ENCODE assay signal across 17 mouse cellular contexts in the genomic region with DNA sequence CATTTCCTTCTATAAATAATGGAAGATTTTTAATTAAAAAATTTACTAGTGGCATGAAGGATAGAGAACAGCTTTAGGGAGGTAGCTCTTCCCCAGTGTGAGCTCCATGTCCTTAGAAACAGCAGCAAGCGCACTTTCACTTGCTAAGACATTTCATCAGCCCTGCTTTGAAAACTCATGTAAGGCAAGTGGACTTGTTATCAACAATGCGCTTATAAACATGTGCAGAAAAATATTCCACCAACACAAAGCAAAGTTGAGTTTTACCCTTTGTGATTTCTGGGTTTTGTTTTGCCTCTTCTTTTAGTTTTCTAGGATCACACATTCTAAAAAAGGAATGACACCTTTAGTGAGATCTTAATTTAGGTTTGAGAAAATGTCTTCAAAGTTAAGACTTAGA.
"Had no signal": no experiment of that assay in that cellular context is flagged by ENCODE, and none has a peak within 500 bp of the region (broad histone marks: within the 10 kb centered on the region; RNA-seq: fewer than 3 reads in every experiment).

No protein-coding gene starts in this region.

- H3K27me3 ChIP-seq: neural tube, embryonic 12.5 days; neural tube, embryonic 13.5 days; neural tube, embryonic 15.5 days; stomach, embryonic 15.5 days had no signal

- DNase-seq: retina, postnatal 1 day; right cerebral cortex, adult 18-20 months; right cerebral cortex, postnatal 14 days; right cerebral cortex, postnatal 25 days; right cerebral cortex, postnatal 4 days; spleen, adult 18-20 months; thymus, adult 18-20 months; thymus, adult 2 months; thymus, postnatal 14 days; thymus, postnatal 25 days; thymus, postnatal 36 days; thymus, postnatal 4 days had no signal

- H3K4me2 ChIP-seq: neural tube, embryonic 12.5 days; neural tube, embryonic 13.5 days; neural tube, embryonic 15.5 days; stomach, embryonic 15.5 days had no signal

- H3K4me3 ChIP-seq: neural tube, embryonic 12.5 days; neural tube, embryonic 13.5 days; neural tube, embryonic 15.5 days; stomach, embryonic 15.5 days had no signal

- H3K9me3 ChIP-seq: neural tube, embryonic 12.5 days; neural tube, embryonic 13.5 days; neural tube, embryonic 15.5 days; stomach, embryonic 15.5 days had no signal

- H3K9ac ChIP-seq: neural tube, embryonic 12.5 days; neural tube, embryonic 13.5 days; neural tube, embryonic 15.5 days; stomach, embryonic 15.5 days had no signal

- H3K4me1 ChIP-seq: neural tube, embryonic 12.5 days; neural tube, embryonic 13.5 days; neural tube, embryonic 15.5 days; stomach, embryonic 15.5 days had no signal

- H3K27ac ChIP-seq: neural tube, embryonic 12.5 days; neural tube, embryonic 13.5 days; neural tube, embryonic 15.5 days; stomach, embryonic 15.5 days; stomach, postnatal 0 days had no signal

- H3K36me3 ChIP-seq: neural tube, embryonic 12.5 days; neural tube, embryonic 13.5 days; neural tube, embryonic 15.5 days; stomach, embryonic 15.5 days had no signal
